Mouse (Mus musculus) heart, adult 9 months (tissue): Measurements from ENCODE around the gene G3bp1.
A peak's percentile ranks its signal among the peaks of the same experiment; 100 is the strongest.

ENCODE experiments used
- DNase-seq, 2 experiments: peaks; one replicate each; pipeline ENCODE4 v3.0.0; 2022; ENCODE audit warnings: low spot score in 2 of 2

The G3bp1 gene

DNA sequence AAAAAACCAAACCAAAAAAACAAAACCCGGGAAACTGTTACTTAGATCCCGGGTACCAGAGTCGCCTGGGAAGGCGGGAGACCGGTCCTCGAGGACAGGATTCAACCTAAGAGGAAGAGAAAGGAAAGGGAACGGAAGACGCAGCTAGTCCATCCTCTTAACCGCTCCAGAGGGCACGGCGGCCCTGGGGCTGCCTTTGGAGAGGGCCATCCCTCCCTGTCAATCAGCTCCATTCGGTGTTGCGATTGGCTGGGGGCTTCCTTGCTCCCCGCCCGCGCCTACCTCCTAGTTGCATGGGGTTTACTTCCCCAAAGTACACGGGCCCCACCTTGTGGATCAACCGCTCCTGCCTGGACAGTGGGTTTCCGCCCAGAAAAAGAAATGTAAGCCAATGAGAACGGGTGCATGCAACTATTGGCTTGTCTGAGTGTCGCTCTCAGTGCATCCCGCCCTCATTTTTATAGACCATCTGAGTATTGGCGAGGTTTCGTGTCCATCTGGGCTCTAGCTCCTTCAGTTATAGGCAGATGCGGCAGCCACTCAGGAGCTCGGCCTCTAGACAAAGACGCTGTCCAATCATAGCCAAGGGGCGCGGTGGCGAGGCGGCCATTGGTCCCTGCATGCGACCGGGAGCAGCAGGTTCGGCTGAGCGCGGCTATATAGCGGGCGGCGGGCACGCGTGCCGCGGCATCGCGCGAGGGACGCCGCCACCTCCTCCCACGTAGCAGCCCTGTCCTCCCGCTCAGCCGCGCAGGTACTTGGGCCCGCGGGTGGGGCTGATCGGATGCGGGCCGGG lies at the start of gene G3bp1:
Gene G3bp1, plus strand, starts transcription at position 638 of the 796 bp plus-strand sequence.
- peak; percentile 100 for DNase-seq

DNA sequence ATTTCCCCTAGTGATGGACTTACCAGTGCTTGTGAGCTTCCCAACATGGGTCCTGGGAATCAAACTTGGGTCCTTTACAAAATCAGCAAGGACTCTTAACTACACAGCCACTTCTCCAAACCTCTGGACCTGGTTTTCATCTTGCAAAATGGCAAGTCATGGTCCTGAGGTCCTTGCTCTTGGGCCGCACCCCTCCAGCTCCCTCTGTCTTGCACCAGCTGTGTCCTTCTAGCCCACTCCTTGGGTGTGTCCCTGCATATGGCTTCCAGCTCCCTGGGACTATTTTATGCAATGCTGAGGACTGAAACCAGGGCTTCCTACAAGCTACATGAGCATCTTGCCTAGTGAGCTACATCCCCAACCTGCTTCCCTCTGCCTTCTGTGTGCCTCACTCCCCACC lies 46.5 kb upstream of the G3bp1 start, which contains the start of gene Sparc:
Gene Sparc, minus strand, starts transcription at position 206 of the 400 bp plus-strand sequence.
- DNase-seq = no peak

DNA sequence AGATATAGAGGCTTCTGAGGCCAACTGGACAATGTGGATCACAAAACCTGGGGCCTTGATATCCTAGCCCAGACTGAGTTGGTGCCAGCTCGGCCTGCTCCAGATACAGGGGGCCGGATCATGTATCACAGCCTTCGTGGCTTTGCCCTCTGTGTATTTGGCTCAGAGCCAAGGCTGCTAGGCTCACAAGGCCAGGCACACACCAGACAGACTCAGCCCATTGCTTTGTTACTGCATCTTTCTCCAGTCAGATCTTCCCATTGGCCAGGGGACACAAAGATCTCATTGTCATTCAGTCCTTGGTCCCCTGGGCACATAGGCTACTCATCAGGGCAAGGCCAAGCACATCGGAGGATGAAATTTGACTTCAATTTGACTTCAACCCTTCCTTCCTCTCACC lies 45.7 kb upstream of the G3bp1 start:
- no peak for DNase-seq

DNA sequence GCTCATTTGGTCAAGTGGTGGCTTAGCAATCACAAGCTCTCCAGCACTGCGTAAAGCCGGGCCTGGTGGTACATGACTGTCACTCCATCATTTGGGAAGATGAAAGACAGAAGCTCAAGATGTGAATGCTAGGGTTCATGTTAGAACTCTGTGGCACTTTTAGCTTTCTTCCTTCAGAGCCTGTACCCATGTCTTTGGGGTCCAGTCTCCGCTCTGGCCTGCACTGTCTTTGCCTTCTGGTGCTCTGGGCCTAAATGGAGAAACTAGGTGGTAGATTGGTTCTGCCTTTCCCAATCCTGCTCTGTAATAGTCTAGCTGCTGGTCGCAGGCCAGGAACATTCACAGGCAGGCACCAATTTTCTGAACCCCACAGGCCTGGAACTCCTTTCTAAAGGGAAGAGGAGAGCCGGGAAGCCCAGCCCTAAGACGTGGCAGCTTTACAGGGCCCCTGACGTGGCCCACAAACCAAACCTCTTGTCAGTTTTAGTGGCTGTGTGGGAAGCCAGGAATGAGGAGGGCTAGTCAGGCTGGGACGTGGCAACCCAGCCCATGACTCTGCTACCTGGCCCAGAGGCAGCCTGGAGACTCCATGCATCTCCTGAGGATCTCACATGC lies 44.6 kb upstream of the G3bp1 start:
- no peak for DNase-seq

DNA sequence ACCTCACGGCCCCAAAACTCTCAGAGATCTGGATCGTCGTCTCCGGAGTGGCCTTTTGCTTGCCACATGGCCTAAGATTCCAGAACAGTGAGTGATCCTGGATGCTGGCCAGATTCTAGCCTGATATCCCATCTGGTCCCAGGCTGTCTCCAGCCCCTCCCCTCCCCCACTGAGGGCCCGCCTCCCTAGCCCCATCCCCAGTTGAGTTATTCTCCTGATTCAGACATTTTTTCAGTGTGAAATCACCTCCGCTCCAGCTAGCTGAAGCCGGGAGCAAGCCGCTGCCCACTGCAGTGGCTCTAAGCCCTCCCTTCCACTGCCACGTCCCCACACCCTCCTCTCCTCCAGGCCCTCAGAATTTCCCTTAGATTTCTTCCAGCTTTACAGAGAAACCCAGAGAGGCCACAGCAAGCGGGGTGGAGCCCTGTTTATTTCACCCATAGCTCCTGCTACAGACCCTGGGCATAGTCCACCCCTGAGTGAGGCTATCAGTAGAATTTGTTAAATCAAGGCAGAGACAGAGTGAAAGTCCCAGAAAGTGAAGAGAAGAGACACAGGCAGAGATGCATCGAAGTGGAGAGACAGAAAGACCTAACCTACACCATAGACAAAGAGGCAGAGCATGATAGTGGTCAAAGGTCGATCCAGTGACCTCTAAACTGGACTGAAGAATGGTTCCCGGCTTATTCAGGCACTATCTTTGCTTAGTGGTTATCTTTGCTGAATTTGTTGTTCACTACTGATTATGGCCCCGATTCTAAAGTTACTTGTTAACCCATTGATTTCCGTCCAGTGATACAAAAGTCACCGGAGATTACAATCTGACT lies 41.1 kb upstream of the G3bp1 start:
- DNase-seq = peak; percentile 89

DNA sequence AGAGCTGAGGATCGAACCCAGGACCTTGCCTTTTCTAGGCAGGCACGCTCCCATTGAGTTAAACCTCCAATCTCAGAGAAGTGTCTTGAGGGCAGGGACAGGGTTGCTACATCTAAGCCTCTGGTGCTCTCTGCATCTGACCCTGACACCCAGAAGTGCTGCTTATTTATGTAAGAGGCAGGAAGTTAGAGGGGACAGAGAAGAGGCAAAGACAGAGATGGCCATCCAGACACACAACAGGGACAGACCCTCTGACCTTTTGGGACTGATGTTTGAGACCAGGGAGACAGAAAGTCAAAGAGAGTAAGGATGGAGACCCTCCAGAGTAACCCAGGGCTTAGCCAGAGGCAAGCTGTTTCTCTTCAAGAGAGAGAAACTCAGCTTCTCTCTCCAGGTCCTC lies 39.5 kb upstream of the G3bp1 start:
- DNase-seq = no peak

DNA sequence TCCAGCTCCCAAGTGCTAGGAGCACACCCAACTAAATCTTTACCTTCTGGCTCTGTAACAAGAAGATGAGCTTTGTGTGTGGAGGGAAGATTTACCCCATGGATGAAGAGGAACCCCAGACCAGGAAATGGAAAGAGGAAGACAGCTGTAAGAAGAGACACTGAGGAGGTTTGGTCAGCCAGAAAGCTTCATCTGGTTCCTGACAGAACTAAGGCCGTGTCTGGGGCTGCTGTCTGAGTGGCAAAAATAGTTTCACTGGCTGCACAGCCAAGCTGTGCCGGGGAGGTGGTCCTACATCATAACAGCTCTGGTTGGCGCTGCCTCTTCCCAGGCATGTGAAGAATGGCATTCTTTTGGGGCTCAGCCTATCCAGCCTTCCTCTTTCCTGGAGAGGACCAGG lies 36.5 kb upstream of the G3bp1 start:
- DNase-seq = no peak

DNA sequence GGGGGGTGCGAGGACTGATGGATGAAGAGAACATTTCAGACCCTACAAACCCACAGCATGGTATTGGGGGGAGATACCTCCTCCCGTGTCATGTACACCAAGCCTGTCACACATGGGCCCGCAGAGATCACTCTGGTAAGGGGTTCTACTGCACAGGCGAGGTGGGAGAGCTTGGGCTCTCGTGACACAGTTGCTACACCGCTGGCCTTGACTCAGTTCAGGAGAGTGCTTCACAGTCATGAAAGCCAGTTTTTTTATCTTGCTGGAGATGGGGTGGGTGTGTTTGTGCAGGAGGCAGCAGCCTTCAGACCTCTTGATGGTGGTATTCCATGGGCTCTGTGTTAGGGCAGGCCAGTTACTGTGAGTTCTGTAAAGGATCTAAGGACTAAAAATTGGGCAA lies 33.4 kb upstream of the G3bp1 start:
- DNase-seq = no peak

DNA sequence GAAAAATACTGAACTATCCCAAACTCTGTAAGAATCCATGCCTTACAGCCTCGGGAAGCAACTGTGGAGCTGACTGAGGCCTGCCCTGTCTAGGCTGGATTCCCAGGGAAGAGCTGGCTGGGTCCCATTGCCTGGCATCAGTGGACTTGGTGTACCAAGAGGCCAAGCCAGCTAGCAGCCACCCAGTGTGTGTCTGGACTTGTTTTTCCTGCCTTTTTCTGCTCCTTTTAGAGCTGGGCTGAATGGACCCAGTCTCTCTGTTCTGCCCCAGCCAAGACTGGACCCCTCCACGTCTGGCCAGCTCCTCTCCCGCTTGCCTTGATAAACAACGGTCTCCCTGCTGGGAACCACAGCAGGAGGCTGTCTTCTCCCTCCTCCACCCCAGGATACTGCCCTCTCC lies 31.5 kb upstream of the G3bp1 start:
- DNase-seq = no peak

DNA sequence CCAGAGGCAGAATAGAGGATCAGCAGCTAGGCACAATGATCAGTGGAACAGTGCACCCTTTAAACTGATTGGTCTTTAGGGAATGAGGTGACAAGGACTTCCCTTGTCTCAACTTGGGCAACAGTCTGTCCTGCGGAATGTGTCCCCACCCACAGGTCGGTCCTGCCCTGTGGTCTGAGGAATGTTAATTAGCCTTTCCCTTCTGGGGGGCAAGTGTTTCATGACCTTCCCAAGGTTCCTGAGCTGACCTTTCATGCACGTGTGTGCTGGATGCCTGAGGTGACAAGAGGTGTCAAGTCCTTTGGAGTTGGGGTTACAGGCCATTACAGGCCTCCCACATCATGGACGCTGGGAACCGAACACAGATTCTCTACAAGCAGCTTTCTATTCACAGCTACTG lies 29.8 kb upstream of the G3bp1 start:
- no peak for DNase-seq

DNA sequence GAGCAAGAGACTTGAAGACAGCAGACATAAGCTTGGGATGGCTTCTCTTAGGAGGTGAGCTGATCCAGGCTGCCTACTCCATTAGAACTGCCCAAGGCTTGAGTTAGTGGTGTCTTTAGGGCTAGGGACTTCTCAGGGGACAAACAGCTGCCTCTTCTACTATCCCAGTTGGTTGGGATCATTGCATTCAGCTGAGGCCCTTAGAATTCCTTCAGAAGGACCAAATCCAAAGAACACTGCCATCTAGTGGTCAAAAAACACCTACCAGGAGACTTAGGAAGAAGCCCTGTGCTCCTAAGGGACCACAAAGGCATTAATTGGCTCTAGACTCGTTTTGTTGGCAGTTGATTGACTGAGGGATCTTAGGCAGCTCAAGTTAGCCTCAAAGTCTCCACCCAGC lies 24.7 kb upstream of the G3bp1 start:
- DNase-seq = peak; percentile 60 to 76

DNA sequence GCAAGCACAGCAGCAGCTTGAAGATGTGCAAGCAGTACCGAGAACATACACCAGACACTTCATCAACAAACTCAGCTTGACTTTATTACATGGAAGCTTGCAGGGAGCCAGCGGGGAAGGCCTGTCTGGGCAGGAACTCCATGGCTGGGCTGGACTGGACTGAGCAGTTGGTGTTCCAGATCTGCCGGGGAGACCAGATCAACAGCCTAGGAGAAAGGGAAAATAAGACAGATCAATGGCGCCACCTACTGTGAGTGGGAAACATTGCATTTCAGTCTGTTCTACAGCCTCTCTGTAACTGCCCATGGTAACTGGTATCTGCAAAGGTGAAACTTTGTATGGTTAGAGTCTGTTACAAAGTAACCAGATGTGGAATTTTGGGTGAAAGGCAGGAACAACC lies 22.9 kb upstream of the G3bp1 start:
- DNase-seq = peak; percentile 73 to 86

DNA sequence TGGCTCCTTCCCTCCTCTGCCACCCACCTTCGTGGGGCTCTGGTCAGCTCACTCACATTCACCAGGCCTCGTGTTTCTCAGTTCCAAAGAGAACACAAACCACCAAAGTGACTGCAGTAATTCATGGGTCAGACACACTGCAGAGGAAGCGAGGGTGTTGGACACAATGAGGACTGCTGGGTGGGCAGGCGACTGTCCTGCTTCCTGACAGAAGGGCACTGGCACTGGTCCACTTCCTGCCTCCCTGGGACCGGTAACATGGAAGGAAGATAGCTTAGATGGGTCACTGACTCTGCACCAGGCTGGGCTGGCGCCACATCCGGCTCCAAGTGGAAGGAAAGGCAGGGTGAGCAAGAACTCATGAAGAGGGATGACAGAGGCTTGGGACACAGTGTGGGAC lies 20.0 kb upstream of the G3bp1 start:
- DNase-seq = no peak

DNA sequence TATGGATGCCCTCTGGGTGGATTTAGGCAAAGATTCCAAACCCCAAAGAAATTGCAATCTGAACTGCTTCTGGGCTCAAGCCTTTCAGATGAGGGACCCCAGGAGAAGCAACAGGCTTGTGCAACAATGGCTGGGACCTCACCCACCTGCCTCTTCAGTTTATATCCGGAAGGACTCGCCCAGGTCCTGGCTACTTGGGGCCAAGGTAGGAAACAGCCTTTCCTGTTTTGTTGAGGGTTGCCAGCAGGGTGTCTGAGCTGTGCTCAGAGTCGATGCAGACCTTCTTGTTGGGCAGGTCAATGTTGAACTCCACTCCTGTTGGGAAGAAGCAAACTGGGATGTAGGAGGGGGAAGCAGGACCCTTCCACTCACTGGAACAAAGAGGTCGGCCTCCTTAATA lies 19.2 kb upstream of the G3bp1 start:
- DNase-seq = no peak

DNA sequence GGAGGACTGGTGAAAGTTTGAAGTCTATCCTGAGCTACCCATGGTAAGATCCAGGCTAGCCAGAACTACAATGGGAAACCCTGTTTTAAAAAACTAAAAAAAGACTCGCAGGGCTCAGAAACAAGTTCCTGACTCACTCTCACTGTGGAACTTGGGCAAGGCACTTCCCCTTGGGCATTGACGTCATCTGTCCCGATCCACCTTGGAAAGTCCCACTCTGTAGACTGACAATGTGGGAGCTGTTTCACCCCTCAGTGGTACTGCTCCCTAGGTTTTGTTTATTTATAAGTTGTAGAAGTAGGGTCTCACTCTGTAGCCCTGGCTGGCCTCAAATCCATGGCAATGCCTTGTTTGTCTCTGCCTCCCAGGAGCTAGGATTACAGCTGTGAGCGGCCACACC lies 15.8 kb upstream of the G3bp1 start:
- DNase-seq = peak; percentile 65 to 69

DNA sequence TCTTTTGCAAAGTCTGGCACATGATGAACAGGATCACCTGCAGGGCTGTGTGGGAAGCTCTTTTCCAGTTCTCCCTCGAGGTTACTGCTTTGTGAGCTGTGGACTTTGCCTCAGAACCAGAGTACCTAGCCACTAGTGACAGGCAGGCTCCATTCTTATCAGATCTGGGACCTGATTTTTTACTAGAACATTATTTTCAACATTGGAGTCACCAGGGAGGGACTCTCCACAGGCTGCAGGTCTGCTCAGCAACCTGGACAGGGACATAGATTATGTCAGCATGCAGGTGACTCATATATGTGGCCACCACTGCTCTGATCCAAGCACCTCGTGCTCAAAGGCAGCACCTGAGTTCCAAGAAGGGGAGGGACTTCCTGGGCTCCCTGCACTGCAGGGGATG lies 14.3 kb upstream of the G3bp1 start:
- DNase-seq = no peak

DNA sequence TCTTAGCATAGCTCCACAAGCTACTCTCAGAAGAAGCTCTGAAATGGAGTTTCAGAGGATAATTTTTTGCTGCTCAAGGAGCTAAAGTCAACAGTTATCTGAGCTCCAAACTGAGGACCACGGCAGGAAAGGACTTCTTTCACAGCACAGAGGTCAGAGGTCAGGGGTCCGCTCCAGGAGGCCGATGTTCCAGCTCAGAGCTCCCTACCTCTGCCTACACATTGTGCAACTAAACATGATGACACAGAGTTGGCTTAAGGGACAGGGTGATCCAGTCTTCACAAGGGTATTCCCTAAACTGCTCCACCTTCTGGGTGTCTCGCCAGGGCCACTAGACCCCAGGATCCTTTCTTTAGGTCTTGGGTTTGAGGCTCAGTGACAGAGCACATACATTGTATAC lies 11.0 kb upstream of the G3bp1 start:
- no peak for DNase-seq

DNA sequence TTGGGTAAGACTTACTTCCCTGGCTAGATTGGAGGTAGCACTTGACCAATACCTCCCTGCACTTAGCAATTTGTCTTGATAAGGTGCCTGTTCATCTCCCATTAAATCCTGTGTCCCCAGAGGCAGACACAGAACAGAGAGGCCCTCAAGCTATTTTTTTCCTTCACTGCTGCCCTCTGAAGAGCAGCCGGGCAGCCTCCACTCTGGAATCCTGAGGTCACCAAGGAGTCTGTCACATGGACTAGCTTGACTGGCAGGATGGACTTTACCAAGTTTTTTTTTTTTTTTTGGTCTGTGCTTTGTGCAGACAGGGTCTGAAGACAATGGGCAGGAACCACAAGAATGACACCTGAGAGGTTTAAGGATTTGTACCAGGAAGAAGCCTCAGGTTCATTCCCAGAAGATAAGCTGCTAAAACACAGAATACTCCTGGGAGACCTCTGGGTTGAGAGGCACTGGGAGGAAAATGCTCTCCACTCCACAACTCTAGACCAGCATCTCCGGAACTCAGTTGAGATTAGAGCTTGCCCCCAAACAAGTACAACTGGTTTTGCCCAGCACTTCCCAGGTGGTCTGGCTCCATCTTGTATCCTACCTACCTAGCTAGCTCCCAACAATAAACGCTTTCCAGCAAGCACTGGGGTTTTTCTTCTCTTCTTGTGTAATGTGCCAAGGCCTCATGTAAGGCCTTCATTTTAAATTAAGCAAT lies 9.5 kb upstream of the G3bp1 start:
- no peak for DNase-seq

DNA sequence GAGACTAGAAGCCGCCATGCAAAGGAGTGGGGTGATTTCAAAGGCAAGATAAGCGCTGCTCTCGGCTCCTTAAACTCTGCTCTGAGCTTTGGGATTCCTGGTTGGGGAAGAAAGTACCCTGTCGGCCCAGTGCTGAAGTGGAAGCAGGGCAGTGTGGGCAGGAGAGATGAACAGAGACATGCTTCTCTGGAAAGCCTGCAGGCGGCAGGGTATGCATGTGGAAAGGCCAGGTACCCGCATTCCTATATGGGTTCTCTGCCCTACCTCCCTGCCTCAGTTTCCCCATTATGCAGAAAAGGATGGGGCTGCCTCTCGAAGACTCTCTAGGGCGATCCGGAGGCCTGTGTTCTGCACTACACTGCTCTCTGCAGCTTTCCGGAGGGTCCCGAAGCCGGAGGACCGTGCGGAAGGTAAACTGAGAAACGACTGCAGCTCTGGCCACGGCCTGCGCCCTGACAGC lies 8.9 kb upstream of the G3bp1 start:
- no peak for DNase-seq

DNA sequence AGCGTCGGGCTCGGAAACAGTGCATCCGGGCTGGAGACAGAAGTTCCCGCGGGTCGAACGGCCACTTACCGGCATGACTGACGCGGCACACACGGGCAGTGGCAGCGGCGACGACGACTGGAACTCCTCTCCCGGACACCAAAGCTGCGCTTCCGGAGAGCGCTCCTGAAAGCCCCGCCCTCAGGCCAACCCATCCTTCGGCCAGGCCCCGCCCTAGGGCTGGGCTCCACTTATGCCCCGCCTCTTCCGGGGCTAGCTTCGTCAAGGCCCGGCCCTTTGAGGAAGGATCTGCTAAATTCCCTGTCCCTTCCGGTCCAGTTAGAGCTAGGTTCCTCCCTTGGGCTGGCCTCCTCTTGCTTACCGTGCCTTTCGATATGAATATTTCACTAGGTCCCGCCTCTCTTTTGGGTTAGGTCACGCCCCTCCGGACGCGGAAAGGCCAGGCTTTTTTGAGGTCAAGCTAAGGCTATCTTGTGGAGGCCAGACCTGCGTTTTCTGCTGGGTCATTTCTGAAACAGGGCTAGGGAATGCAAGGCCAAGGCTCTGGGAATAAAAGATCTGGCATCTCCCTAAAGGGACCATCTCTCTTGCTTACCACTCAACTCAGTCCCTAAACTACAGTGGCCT lies 8.4 kb upstream of the G3bp1 start, which contains the start of gene Atox1:
Gene Atox1, minus strand, starts transcription at position 221 of the 627 bp plus-strand sequence.
- peak; percentile 97 to 98 for DNase-seq

DNA sequence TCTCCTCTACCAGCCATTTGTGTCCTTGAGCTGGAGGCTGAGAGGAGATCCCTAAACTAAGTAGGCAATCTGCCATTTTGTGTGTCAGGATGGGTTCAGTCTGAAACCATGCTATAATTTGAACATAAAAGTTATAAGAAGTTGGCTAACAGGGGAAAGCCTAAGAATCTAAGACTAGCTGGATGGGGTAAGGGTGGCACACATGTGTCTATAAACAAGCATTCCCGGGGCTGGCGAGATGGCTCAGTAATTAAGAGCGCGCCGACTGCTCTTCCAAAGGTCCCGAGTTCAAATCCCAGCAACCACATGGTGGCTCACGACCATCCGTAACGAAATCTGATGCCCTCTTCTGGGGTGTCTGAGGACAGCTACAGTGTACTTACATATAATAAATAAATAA lies 7.3 kb upstream of the G3bp1 start:
- no peak for DNase-seq
